Mouse (Mus musculus): ENCODE results near the gene 1810024B03Rik. TPM values are rescaled to one million over a fixed set of nuclear protein-coding genes. Genes with fewer than 3 reads are reported as not detected.

The 1810024B03Rik gene
- total and polyA plus RNA-seq, 3 experiments: 1.5 to 1.9 TPM; not detected in 1

DNA sequence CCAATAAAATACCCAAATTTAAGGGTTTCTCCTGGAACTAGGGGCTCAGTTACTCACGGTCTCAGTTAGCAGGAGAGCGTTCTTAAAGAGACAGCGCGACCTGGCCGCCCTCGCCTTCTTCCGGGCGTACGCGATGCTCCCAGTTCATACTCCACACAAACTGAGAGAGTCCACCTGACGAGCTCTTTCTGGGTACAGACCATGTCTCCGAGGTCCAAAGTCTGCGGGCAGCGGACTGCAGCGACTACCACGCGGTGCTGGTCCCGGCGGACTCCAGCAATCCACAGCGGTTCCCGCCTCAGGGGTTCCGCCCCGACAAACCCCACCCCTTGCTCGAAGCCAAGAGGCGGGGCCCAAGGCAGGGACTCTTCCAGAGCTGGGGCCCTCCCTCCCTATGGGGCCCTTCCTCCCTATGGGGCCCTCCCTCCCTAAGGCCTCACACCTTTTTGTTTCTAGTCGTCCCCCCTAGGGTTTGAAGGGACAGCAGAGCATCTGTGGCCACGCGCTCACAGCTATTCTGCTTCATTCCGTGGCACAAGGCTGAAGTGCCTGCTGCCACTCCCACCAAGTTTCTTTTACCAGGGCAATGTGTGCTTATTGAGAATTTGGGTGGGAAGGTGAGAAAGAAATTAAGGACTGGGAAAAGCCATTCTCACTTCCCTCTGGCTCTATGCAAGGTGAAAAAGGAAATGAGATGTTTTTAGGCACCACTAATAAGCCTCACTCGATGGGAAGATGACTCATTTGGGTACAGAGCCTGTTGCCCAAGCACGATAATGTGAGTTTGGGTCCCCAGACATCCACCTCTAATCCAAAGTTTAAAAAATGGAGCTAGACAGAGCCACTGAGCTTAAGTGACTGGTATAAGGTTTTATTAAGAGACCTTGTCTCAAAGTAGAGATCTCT lies 64.7 kb downstream of the 1810024B03Rik start, which contains the start of gene Itpripl1 (continued):
- TF ChIP-seq KAT2A (conservative IDR thresholded peaks at IDR 0.05; ENCODE audit: low read depth, low read length) (no peak), SMC3 (IDR thresholded peaks at IDR 0.05; ENCODE audit: low read depth, low read length) (no peak), RCOR1 (IDR thresholded peaks at IDR 0.05; ENCODE audit: low read depth, low read length) (no peak), CTCF (IDR thresholded peaks at IDR 0.05 in 2 of 3, conservative IDR thresholded peaks at IDR 0.05 in 1 of 3; ENCODE audit: control insufficient read depth in 1 of 3, insufficient read depth in 1 of 3, low read depth in 2 of 3, low read length in 3 of 3, poor library complexity in 1 of 3, severe bottlenecking in 1 of 3) (no peak), ZKSCAN1 (IDR thresholded peaks at IDR 0.05; ENCODE audit: low read depth, low read length) (no peak), MAZ (IDR thresholded peaks at IDR 0.05; ENCODE audit: low read depth, low read length) (peak; percentile 94), HCFC1 (IDR thresholded peaks at IDR 0.05; ENCODE audit: low read depth, low read length) (peak; percentile 50; the same call in 1 of the 2 replicates), BHLHE40 (IDR thresholded peaks at IDR 0.05; ENCODE audit: borderline replicate concordance, low read depth, low read length) (no peak), POLR2AphosphoS2 (IDR thresholded peaks at IDR 0.05; ENCODE audit: low read length) (peak; percentile 73; the same call in 1 of the 2 replicates), POLR2A (IDR thresholded peaks at IDR 0.05; ENCODE audit: control insufficient read depth in 1 of 2, insufficient read depth in 1 of 2, low read depth in 1 of 2, low read length in 2 of 2, poor library complexity in 1 of 2) (peak; percentile 79 to 93), MAX (IDR thresholded peaks at IDR 0.05; ENCODE audit: low read length) (peak; percentile 82), USF2 (IDR thresholded peaks at IDR 0.05; ENCODE audit: borderline replicate concordance in 1 of 2, insufficient read depth in 1 of 2, low read depth in 1 of 2, low read length in 2 of 2) (no peak), ELF1 (IDR thresholded peaks at IDR 0.05; ENCODE audit: low read depth, low read length) (no peak; the same call in 1 of the 2 replicates), EP300 (IDR thresholded peaks at IDR 0.05; ENCODE audit: low read depth in 1 of 2, low read length in 2 of 2) (no peak), JUND (IDR thresholded peaks at IDR 0.05; ENCODE audit: low read depth, low read length) (no peak), MYC (IDR thresholded peaks at IDR 0.05; ENCODE audit: low read depth, low read length) (peak; percentile 71; the same call in 1 of the 2 replicates), NRF1 (IDR thresholded peaks at IDR 0.05; ENCODE audit: insufficient read depth, low read depth, low read length, poor library complexity, severe bottlenecking) (no peak), TBP (IDR thresholded peaks at IDR 0.05; ENCODE audit: low read depth, low read length) (0 out of 2 replicates have a peak, but pooled peaks have one; percentile 30), GATA1 (IDR thresholded peaks at IDR 0.05; ENCODE audit: low read depth, low read length) (no peak), TCF12 (IDR thresholded peaks at IDR 0.05; ENCODE audit: low read depth, low read length) (peak; percentile 38; the same call in 1 of the 2 replicates)

GRCm38 (mm10) chr2:127142577-127143157 lies 65.4 kb downstream of the 1810024B03Rik start:
- peaks cover 2 to 21% of the 10 kb centered on the region in 2 experiments for H3K4me1 ChIP-seq (ENCODE audit: control insufficient read depth in 1 of 2, insufficient read depth in 2 of 2, low read length in 2 of 2)
- DNase-seq (ENCODE audit: low read depth, low spot score): peak; percentile 47
- peak overlapping the region; percentile 33 for H3K27ac ChIP-seq (ENCODE audit: control insufficient read depth, low read depth, low read length)
- H3K79me2 ChIP-seq (ENCODE audit: control insufficient read depth, insufficient read depth, low read length, poor library complexity): peaks cover 14% of the 10 kb centered on the region
- no peaks in the 10 kb centered on the region for H3K9me3 ChIP-seq (replicated peaks; ENCODE audit: insufficient read depth, low read length)
- peak overlapping the region; percentile 78 to 83 for H3K4me3 ChIP-seq (ENCODE audit: control insufficient read depth in 1 of 2, insufficient read depth in 1 of 2, low read depth in 2 of 2, low read length in 2 of 2)
- peak overlapping the region; percentile 88 for H3K9ac ChIP-seq (ENCODE audit: control insufficient read depth, low read depth, low read length, poor library complexity, severe bottlenecking)
- no peaks in the 10 kb centered on the region for H3K27me3 ChIP-seq (ENCODE audit: control insufficient read depth in 1 of 2, insufficient read depth in 2 of 2, low read length in 2 of 2)
- H3K36me3 ChIP-seq (ENCODE audit: control insufficient read depth in 1 of 2, insufficient read depth in 2 of 2, low read length in 2 of 2): peaks cover 0 to 9% of the 10 kb centered on the region in 2 experiments; a peak in 2 of 4 replicates
- TF ChIP-seq E2F4 (IDR thresholded peaks at IDR 0.05; ENCODE audit: borderline replicate concordance, low read depth, low read length) (no peak), POLR2AphosphoS2 (IDR thresholded peaks at IDR 0.05; ENCODE audit: low read length) (no peak), ZC3H11A (IDR thresholded peaks at IDR 0.05; ENCODE audit: low read depth, low read length) (no peak), MXI1 (IDR thresholded peaks at IDR 0.05; ENCODE audit: low read depth, low read length) (no peak), BHLHE40 (IDR thresholded peaks at IDR 0.05; ENCODE audit: borderline replicate concordance, low read depth, low read length) (no peak), NRF1 (IDR thresholded peaks at IDR 0.05; ENCODE audit: insufficient read depth, low read depth, low read length, poor library complexity, severe bottlenecking) (no peak), MEF2A (IDR thresholded peaks at IDR 0.05; ENCODE audit: extremely low read depth, insufficient replicate concordance, low read depth, low read length, poor library complexity, severe bottlenecking) (no peak), TAL1 (IDR thresholded peaks at IDR 0.05; ENCODE audit: low read length) (no peak), MYB (IDR thresholded peaks at IDR 0.05; ENCODE audit: low read depth, low read length) (no peak), HCFC1 (IDR thresholded peaks at IDR 0.05; ENCODE audit: low read depth, low read length) (no peak), ZKSCAN1 (IDR thresholded peaks at IDR 0.05; ENCODE audit: low read depth, low read length) (no peak), UBTF (IDR thresholded peaks at IDR 0.05; ENCODE audit: borderline replicate concordance, insufficient read depth, low read depth, low read length) (no peak), NELFE (IDR thresholded peaks at IDR 0.05; ENCODE audit: low read depth, low read length) (no peak)
